Mouse (Mus musculus): ENCODE measurements at regions not wholly inside any gene's neighbourhood (a gene's known extent, or its start where the extent isn't known, plus 50 kb on each side); places are given as distances from the start of the nearest gene placed in this dataset.
A peak's percentile ranks its signal among the peaks of the same experiment; 100 is the strongest.

DNA sequence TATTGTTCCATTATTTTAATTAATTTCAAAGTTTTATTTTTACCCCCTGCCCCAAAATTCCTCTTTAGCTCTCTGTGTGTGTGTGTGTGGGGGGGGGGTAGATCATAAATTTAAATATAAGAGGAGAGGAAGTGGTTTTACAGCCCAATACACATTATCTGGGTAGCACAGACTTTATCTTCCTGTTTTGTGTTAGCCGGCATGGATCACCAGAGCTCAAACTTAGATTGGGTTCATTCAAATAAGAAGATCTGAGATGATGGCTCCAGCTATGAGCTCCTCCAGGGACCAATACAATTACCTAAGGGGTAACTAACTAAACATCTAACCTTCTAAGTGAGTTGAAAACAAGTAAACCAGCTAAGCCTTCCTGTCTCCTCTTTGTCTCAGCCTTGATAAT, 620.8 kb upstream of the Gm10131 start:
- TF ChIP-seq CHD2 (IDR thresholded peaks at IDR 0.05; ENCODE audit: low read depth, low read length) (no peak), MAFK (IDR thresholded peaks at IDR 0.05; ENCODE audit: insufficient read depth, low read depth, low read length) (no peak), ZNF384 (IDR thresholded peaks at IDR 0.05; ENCODE audit: low read depth, low read length) (no peak), HCFC1 (IDR thresholded peaks at IDR 0.05; ENCODE audit: borderline replicate concordance, insufficient read depth, low read length) (no peak), ZC3H11A (IDR thresholded peaks at IDR 0.05; ENCODE audit: borderline replicate concordance, low read depth, low read length) (no peak)
- Histone ChIP-seq H3K27ac (ENCODE audit: insufficient read depth, low read depth, low read length, poor library complexity, severe bottlenecking) (no peak overlapping the region), H3K4me3 (ENCODE audit: insufficient read depth in 1 of 2, low read depth in 1 of 2, low read length in 2 of 2, poor library complexity in 1 of 2, severe bottlenecking in 1 of 2) (no peak overlapping the region), H3K9me3 (ENCODE audit: control insufficient read depth, insufficient read depth, low read depth, low read length) (no peaks in the 10 kb centered on the region), H3K4me1 (ENCODE audit: control insufficient read depth in 2 of 2, insufficient read depth in 2 of 2, low read length in 2 of 2, poor library complexity in 1 of 2) (peaks cover 5 to 14% of the 10 kb centered on the region in 2 experiments), H3K9ac (ENCODE audit: insufficient read depth, low read depth, low read length, poor library complexity, severe bottlenecking) (no peak overlapping the region), H3K36me3 (ENCODE audit: control insufficient read depth, insufficient read depth, low read length, poor library complexity, severe bottlenecking) (no peaks in the 10 kb centered on the region)
- DNase-seq (ENCODE audit: low read depth, low spot score) = no peak
- in situ Hi-C loops (cut with MboI; ENCODE audit: low sequenced_read_pairs in 2 of 2, unreplicated experiment in 2 of 2) = no loop called here

DNA sequence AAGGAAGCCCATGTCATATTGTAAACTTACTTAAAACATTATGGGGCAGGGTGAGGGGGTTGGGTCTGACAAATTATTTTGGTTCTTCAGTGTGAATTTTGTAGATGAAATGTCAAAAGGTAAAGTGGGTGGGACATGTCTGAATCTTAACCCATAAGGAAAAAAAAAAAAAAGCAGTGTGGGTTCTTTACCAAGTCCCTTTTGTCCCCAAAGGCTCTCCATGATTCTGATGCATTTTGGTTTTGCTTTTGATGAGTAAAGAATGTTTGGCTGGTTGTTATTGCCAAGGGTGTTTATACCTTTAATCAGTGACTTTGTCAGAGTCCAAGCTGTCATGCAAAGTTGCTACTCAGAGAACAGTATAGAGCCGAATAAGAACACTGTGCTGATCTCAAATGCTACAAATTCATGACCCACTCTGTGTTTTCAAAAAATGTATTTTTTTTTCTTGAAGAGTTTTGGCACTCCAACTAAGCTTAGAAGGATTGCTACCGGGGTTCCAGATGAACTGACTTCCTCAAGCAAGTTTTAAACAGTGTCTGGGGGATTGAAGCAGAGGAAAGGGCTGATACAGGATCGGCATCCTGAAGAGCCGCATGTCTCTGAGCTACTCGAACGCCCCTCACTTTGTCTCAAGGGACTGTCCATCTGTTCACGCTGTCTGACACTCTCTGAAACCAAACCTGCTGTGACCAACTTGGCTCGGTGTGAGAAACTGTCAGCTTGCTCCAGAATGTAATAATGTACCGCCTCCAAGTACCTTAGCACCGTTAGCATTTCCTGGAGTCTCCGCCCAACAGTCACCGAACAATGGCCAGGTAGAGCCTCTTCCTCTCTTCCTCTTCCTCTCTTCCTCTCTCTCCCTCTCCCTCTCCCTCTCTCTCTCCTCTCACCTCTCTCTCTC, 619.8 kb upstream of the Gm10131 start:
- in situ Hi-C loops (cut with MboI; ENCODE audit: low sequenced_read_pairs in 2 of 2, unreplicated experiment in 2 of 2) = no loop called here
- H3K9ac ChIP-seq (ENCODE audit: insufficient read depth, low read depth, low read length, poor library complexity, severe bottlenecking) = no peak overlapping the region
- DNase-seq (ENCODE audit: low read depth, low spot score) = no peak
- no peaks in the 10 kb centered on the region for H3K9me3 ChIP-seq (ENCODE audit: control insufficient read depth, insufficient read depth, low read depth, low read length)
- H3K27ac ChIP-seq (ENCODE audit: insufficient read depth, low read depth, low read length, poor library complexity, severe bottlenecking) = no peak overlapping the region
- H3K4me1 ChIP-seq (ENCODE audit: control insufficient read depth in 2 of 2, insufficient read depth in 2 of 2, low read length in 2 of 2, poor library complexity in 1 of 2) = peaks cover 9 to 20% of the 10 kb centered on the region in 2 experiments
- H3K4me3 ChIP-seq (ENCODE audit: insufficient read depth in 1 of 2, low read depth in 1 of 2, low read length in 2 of 2, poor library complexity in 1 of 2, severe bottlenecking in 1 of 2) = no peak overlapping the region
- H3K36me3 ChIP-seq (ENCODE audit: control insufficient read depth, insufficient read depth, low read length, poor library complexity, severe bottlenecking) = no peaks in the 10 kb centered on the region
- TF ChIP-seq ZC3H11A (IDR thresholded peaks at IDR 0.05; ENCODE audit: borderline replicate concordance, low read depth, low read length) (no peak), MAFK (IDR thresholded peaks at IDR 0.05; ENCODE audit: insufficient read depth, low read depth, low read length) (no peak), CHD2 (IDR thresholded peaks at IDR 0.05; ENCODE audit: low read depth, low read length) (no peak), HCFC1 (IDR thresholded peaks at IDR 0.05; ENCODE audit: borderline replicate concordance, insufficient read depth, low read length) (no peak), ZNF384 (IDR thresholded peaks at IDR 0.05; ENCODE audit: low read depth, low read length) (no peak)

- H3K9me3 ChIP-seq (ENCODE audit: control insufficient read depth, insufficient read depth, low read depth, low read length) = no peaks in the 10 kb centered on the region
- in situ Hi-C loops (cut with MboI; ENCODE audit: low sequenced_read_pairs in 2 of 2, unreplicated experiment in 2 of 2) = no loop called here
- H3K4me1 ChIP-seq (ENCODE audit: control insufficient read depth in 2 of 2, insufficient read depth in 2 of 2, low read length in 2 of 2, poor library complexity in 1 of 2) = peaks cover 9 to 27% of the 10 kb centered on the region in 2 experiments
- H3K9ac ChIP-seq (ENCODE audit: insufficient read depth, low read depth, low read length, poor library complexity, severe bottlenecking) = no peak overlapping the region
- no peak for DNase-seq (ENCODE audit: low read depth, low spot score)
- TF ChIP-seq HCFC1 (IDR thresholded peaks at IDR 0.05; ENCODE audit: borderline replicate concordance, insufficient read depth, low read length) (no peak), ZC3H11A (IDR thresholded peaks at IDR 0.05; ENCODE audit: borderline replicate concordance, low read depth, low read length) (no peak), ZNF384 (IDR thresholded peaks at IDR 0.05; ENCODE audit: low read depth, low read length) (no peak), CHD2 (IDR thresholded peaks at IDR 0.05; ENCODE audit: low read depth, low read length) (no peak), MAFK (IDR thresholded peaks at IDR 0.05; ENCODE audit: insufficient read depth, low read depth, low read length) (no peak)
- no peaks in the 10 kb centered on the region for H3K36me3 ChIP-seq (ENCODE audit: control insufficient read depth, insufficient read depth, low read length, poor library complexity, severe bottlenecking)
- no peak overlapping the region for H3K4me3 ChIP-seq (ENCODE audit: insufficient read depth in 1 of 2, low read depth in 1 of 2, low read length in 2 of 2, poor library complexity in 1 of 2, severe bottlenecking in 1 of 2)
- H3K27ac ChIP-seq (ENCODE audit: insufficient read depth, low read depth, low read length, poor library complexity, severe bottlenecking) = no peak overlapping the region
Observed at GRCm38 (mm10) chr8:34729585-34729984, 618.0 kb upstream of the Gm10131 start.

DNA sequence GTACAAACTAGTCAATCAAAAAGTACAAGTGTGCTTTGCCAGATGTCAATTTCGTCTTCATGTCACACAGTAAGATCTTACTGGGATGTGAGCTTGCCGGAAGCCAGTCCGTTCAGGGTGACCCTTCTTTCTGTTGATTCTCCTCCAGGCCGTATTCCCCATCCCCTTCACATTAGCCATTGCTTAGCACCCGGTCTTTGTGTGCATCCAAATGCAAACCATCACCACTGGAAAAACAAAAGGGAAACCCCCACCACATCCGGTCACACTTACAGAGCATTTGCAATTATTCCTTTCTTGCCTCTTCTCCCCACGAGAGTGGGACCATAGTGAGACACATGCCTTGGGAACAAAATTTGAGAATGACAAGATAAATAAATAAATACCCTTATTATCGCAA, 616.2 kb upstream of the Gm10131 start:
- Histone ChIP-seq H3K9me3 (ENCODE audit: control insufficient read depth, insufficient read depth, low read depth, low read length) (no peaks in the 10 kb centered on the region), H3K27ac (ENCODE audit: insufficient read depth, low read depth, low read length, poor library complexity, severe bottlenecking) (no peak overlapping the region), H3K9ac (ENCODE audit: insufficient read depth, low read depth, low read length, poor library complexity, severe bottlenecking) (no peak overlapping the region), H3K4me1 (ENCODE audit: control insufficient read depth in 2 of 2, insufficient read depth in 2 of 2, low read length in 2 of 2, poor library complexity in 1 of 2) (peaks cover 9 to 24% of the 10 kb centered on the region in 2 experiments), H3K4me3 (ENCODE audit: insufficient read depth in 1 of 2, low read depth in 1 of 2, low read length in 2 of 2, poor library complexity in 1 of 2, severe bottlenecking in 1 of 2) (no peak overlapping the region), H3K36me3 (ENCODE audit: control insufficient read depth, insufficient read depth, low read length, poor library complexity, severe bottlenecking) (no peaks in the 10 kb centered on the region)
- TF ChIP-seq ZC3H11A (IDR thresholded peaks at IDR 0.05; ENCODE audit: borderline replicate concordance, low read depth, low read length) = no peak
- 0 out of 2 replicates have a peak, but pooled peaks have one; percentile 42 for TF ChIP-seq CHD2 (IDR thresholded peaks at IDR 0.05; ENCODE audit: low read depth, low read length)
- no peak for TF ChIP-seq ZNF384 (IDR thresholded peaks at IDR 0.05; ENCODE audit: low read depth, low read length)
- in situ Hi-C loops (cut with MboI; ENCODE audit: low sequenced_read_pairs in 2 of 2, unreplicated experiment in 2 of 2) = no loop called here
- DNase-seq (ENCODE audit: low read depth, low spot score) = peak; percentile 71

Measured in ES-E14 (cell line).